Comparison of ENCODE assay signal across 18 mouse cellular contexts in genomic region chr7:117452269-117452668, GRCm38 (mm10).
A peak's percentile ranks its signal among the peaks of the same experiment; 100 is the strongest.
DNase-seq lines count a peak whose midpoint lies in the region; ATAC-seq and TF ChIP-seq lines count a peak whose summit lies in the region.
"Had no signal": no experiment of that assay in that cellular context is flagged by ENCODE, and none has a peak within 500 bp of the region (broad histone marks: within the 10 kb centered on the region; RNA-seq: fewer than 3 reads in every experiment).

No protein-coding gene starts in this region.

- peak; percentile 66 to 70 for DNase-seq in cerebellum, postnatal 10 days
- DNase-seq in cerebellum, adult 2 months: no peak
- no peak for DNase-seq in heart, adult 2 months
- peak; percentile 35 for DNase-seq in lung, postnatal 0 days (ENCODE audit: low spot score)
- no peak for DNase-seq in lung, adult 18-20 months
- no peak for DNase-seq in adrenal gland, postnatal 36 days
- DNase-seq: cerebellum, postnatal 25 days; gastrocnemius, postnatal 25 days; kidney, adult 9 months; kidney, postnatal 36 days; thymus, adult 18-20 months had no signal

- no peaks in the 10 kb centered on the region for H3K9me3 ChIP-seq in heart, embryonic 15.5 days (replicated peaks)
- no peaks in the 10 kb centered on the region for H3K9me3 ChIP-seq in lung, postnatal 0 days (ENCODE audit: low read length)
- no peaks in the 10 kb centered on the region for H3K9me3 ChIP-seq in intestine, embryonic 16.5 days (ENCODE audit: control insufficient read depth, low read length)
- H3K9me3 ChIP-seq: hindbrain, embryonic 13.5 days; midbrain, embryonic 10.5 days had no signal

- no peak overlapping the region for H3K4me2 ChIP-seq in heart, embryonic 15.5 days
- no peak overlapping the region for H3K4me2 ChIP-seq in lung, postnatal 0 days (replicated peaks; ENCODE audit: low read depth, low read length)
- H3K4me2 ChIP-seq in intestine, embryonic 16.5 days (ENCODE audit: low read depth, low read length): no peak overlapping the region
- H3K4me2 ChIP-seq: hindbrain, embryonic 13.5 days had no signal

- 15% methylated on average over 2 of the region's 2 CpGs for WGBS in cerebellum, adult 2 months
- 48% methylated on average over 2 of the region's 2 CpGs for WGBS in heart, embryonic 15.5 days
- 64% methylated on average over 2 of the region's 2 CpGs for WGBS in heart, adult 2 months
- WGBS in lung, postnatal 0 days: 23% methylated on average over 2 of the region's 2 CpGs
- 19% methylated on average over 2 of the region's 2 CpGs for WGBS in intestine, embryonic 16.5 days

- TF ChIP-seq POLR2A in cerebellum, adult 2 months (IDR thresholded peaks at IDR 0.05; ENCODE audit: borderline replicate concordance, insufficient read depth, low read length): no peak
- TF ChIP-seq POLR2A in heart, adult 2 months (IDR thresholded peaks at IDR 0.05; ENCODE audit: insufficient read depth, low read depth, low read length): no peak

- no peak for TF ChIP-seq EP300 in heart, adult 2 months (IDR thresholded peaks at IDR 0.05; ENCODE audit: insufficient read depth, low read depth, low read length)
- no peak for TF ChIP-seq EP300 in lung, postnatal 0 days (IDR thresholded peaks at IDR 0.05)

- no peak for ATAC-seq in heart, embryonic 15.5 days (replicated peaks; ENCODE audit: insufficient number of reproducible peaks, insufficient read depth, low FRiP score, low read depth)
- ATAC-seq in lung, postnatal 0 days: no peak; the same call in 1 of the 2 replicates
- 0 out of 2 replicates have a peak, but pooled peaks have one; percentile 16 for ATAC-seq in intestine, embryonic 16.5 days
- ATAC-seq: CD4-positive, CD25-positive, alpha-beta regulatory T cell, adult 4 months had no signal

- H3K27ac ChIP-seq in cerebellum, adult 2 months (ENCODE audit: insufficient read depth, low read length): no peak overlapping the region
- H3K27ac ChIP-seq in heart, embryonic 15.5 days: peak overlapping the region; percentile 31; the same call in 1 of the 2 replicates
- H3K27ac ChIP-seq in heart, adult 2 months: no peak overlapping the region
- H3K27ac ChIP-seq in lung, postnatal 0 days (ENCODE audit: low read length): no peak overlapping the region
- no peak overlapping the region for H3K27ac ChIP-seq in intestine, embryonic 16.5 days (ENCODE audit: low read length)
- H3K27ac ChIP-seq: hindbrain, embryonic 13.5 days had no signal

- H3K79me2 ChIP-seq in heart, adult 2 months (replicated peaks; ENCODE audit: control insufficient read depth, insufficient read depth, low read length): no peaks in the 10 kb centered on the region

- no peaks in the 10 kb centered on the region for H3K36me3 ChIP-seq in heart, embryonic 15.5 days
- no peaks in the 10 kb centered on the region for H3K36me3 ChIP-seq in heart, adult 2 months (ENCODE audit: control insufficient read depth, insufficient read depth, low read length)
- no peaks in the 10 kb centered on the region for H3K36me3 ChIP-seq in lung, postnatal 0 days (ENCODE audit: insufficient read depth, low read length)
- H3K36me3 ChIP-seq in intestine, embryonic 16.5 days (ENCODE audit: control insufficient read depth, insufficient read depth, low read length): no peaks in the 10 kb centered on the region
- H3K36me3 ChIP-seq: G1E; hindbrain, embryonic 13.5 days had no signal

- no peak overlapping the region for H3K4me3 ChIP-seq in cerebellum, adult 2 months (replicated peaks; ENCODE audit: insufficient read depth, low read depth, low read length)
- no peak overlapping the region for H3K4me3 ChIP-seq in heart, embryonic 15.5 days
- H3K4me3 ChIP-seq in heart, adult 2 months: no peak overlapping the region
- no peak overlapping the region for H3K4me3 ChIP-seq in lung, postnatal 0 days (ENCODE audit: low read depth, low read length)
- H3K4me3 ChIP-seq in intestine, embryonic 16.5 days (ENCODE audit: low read length): no peak overlapping the region
- H3K4me3 ChIP-seq: erythroblast, embryonic 14.5 days; hindbrain, embryonic 13.5 days; midbrain, embryonic 10.5 days had no signal

- TF ChIP-seq CTCF in cerebellum, adult 2 months (IDR thresholded peaks at IDR 0.05; ENCODE audit: borderline replicate concordance, insufficient read depth, low read depth, low read length): no peak
- TF ChIP-seq CTCF in heart, adult 2 months (IDR thresholded peaks at IDR 0.05): no peak
- no peak for TF ChIP-seq CTCF in lung, postnatal 0 days (IDR thresholded peaks at IDR 0.05)

- H3K9ac ChIP-seq in heart, embryonic 15.5 days: no peak overlapping the region
- H3K9ac ChIP-seq in heart, adult 2 months (ENCODE audit: low read depth, low read length): no peak overlapping the region
- H3K9ac ChIP-seq in lung, postnatal 0 days (replicated peaks; ENCODE audit: low read depth): no peak overlapping the region
- no peak overlapping the region for H3K9ac ChIP-seq in intestine, embryonic 16.5 days (ENCODE audit: low read depth, low read length)
- H3K9ac ChIP-seq: hindbrain, embryonic 13.5 days had no signal

- H3K27me3 ChIP-seq in cerebellum, adult 2 months (ENCODE audit: control insufficient read depth, insufficient read depth, low read length): no peaks in the 10 kb centered on the region; the same call in 1 of the 2 replicates
- H3K27me3 ChIP-seq in heart, embryonic 15.5 days: no peaks in the 10 kb centered on the region
- no peaks in the 10 kb centered on the region for H3K27me3 ChIP-seq in heart, adult 2 months (ENCODE audit: control insufficient read depth, insufficient read depth, low read length)
- no peaks in the 10 kb centered on the region for H3K27me3 ChIP-seq in lung, postnatal 0 days (replicated peaks; ENCODE audit: insufficient read depth, low read length)
- no peaks in the 10 kb centered on the region for H3K27me3 ChIP-seq in intestine, embryonic 16.5 days (replicated peaks; ENCODE audit: control insufficient read depth, insufficient read depth, low read length)
- H3K27me3 ChIP-seq: hindbrain, embryonic 13.5 days had no signal

- no peaks in the 10 kb centered on the region; the same call in 1 of the 2 replicates for H3K4me1 ChIP-seq in cerebellum, adult 2 months (ENCODE audit: control insufficient read depth, insufficient read depth, low read length)
- H3K4me1 ChIP-seq in heart, embryonic 15.5 days (replicated peaks): peaks cover 19% of the 10 kb centered on the region
- no peaks in the 10 kb centered on the region for H3K4me1 ChIP-seq in heart, adult 2 months (ENCODE audit: control insufficient read depth, insufficient read depth, low read length)
- H3K4me1 ChIP-seq in lung, postnatal 0 days (ENCODE audit: insufficient read depth, low read depth, low read length): peaks cover 7% of the 10 kb centered on the region; the same call in 1 of the 2 replicates
- peaks cover 18% of the 10 kb centered on the region for H3K4me1 ChIP-seq in intestine, embryonic 16.5 days (ENCODE audit: control insufficient read depth, insufficient read depth, low read length)

- intact Hi-C loops in heart, adult 2 months (cut with DNase I): no loop called here

Comparison
In these comparisons a context has a peak if more than half of its experiments do, and no peak if none do; other contexts are left out.
1. DNase-seq: peak in cerebellum, postnatal 10 days (2 of 2) and lung, postnatal 0 days (single experiment); none in cerebellum, adult 2 months (0 of 2), heart, adult 2 months (0 of 2), lung, adult 18-20 months (0 of 2) and adrenal gland, postnatal 36 days (0 of 2).